Mouse (Mus musculus) intestine, embryonic 15.5 days (tissue): ENCODE measurements at regions not wholly inside any gene's neighbourhood (a gene's known extent, or its start where the extent isn't known, plus 50 kb on each side); places are given as distances from the start of the nearest gene placed in this dataset.

Experiments used
- ATAC-seq: fragments of 200-750 bp; cut with Nextera tagmentation; 2 replicates; pipeline ENCODE4 v1.8.0; 2017; ENCODE audit warnings: moderate TSS enrichment, moderate library complexity
- H3K27ac ChIP-seq: fragments of 300-500 bp; sonication (generic); 2 replicates; pipeline ENCODE4 v1.5.1; 2015; ENCODE audit warnings: mild to moderate bottlenecking, inconsistent platforms
- H3K27me3 ChIP-seq: fragments of 300-500 bp; sonication (generic); replicated peaks from 2 replicates; pipeline ENCODE4 v1.6.1; 2015; ENCODE audit warnings: inconsistent platforms
- H3K36me3 ChIP-seq: fragments of 300-500 bp; sonication (generic); 2 replicates; pipeline ENCODE4 v1.6.1; 2015; ENCODE audit warnings: inconsistent platforms
- H3K4me1 ChIP-seq: fragments of 300-500 bp; sonication (generic); replicated peaks from 2 replicates; pipeline ENCODE4 v1.6.1; 2015; ENCODE audit warnings: inconsistent platforms
- H3K4me2 ChIP-seq: fragments of 300-500 bp; sonication (generic); replicated peaks from 2 replicates; pipeline ENCODE4 v1.6.1; 2015; ENCODE audit warnings: mild to moderate bottlenecking, inconsistent platforms
- H3K4me3 ChIP-seq: fragments of 300-500 bp; sonication (generic); replicated peaks from 2 replicates; pipeline ENCODE4 v1.5.1; 2015; ENCODE audit warnings: inconsistent platforms
- H3K9ac ChIP-seq: fragments of 300-500 bp; sonication (generic); 2 replicates; pipeline ENCODE4 v1.6.1; 2015; ENCODE audit warnings: inconsistent platforms
- H3K9me3 ChIP-seq: fragments of 300-500 bp; sonication (generic); 2 replicates; pipeline ENCODE4 v1.6.1; 2016; ENCODE audit warnings: inconsistent platforms
- WGBS: fragments of 180-500 bp; shearing (Covaris S2); methylation state at CpG from one replicate; pipeline ENCODE4 v1.1.7; 2015; 5-methylcytosine and 5-hydroxymethylcytosine counted together

DNA sequence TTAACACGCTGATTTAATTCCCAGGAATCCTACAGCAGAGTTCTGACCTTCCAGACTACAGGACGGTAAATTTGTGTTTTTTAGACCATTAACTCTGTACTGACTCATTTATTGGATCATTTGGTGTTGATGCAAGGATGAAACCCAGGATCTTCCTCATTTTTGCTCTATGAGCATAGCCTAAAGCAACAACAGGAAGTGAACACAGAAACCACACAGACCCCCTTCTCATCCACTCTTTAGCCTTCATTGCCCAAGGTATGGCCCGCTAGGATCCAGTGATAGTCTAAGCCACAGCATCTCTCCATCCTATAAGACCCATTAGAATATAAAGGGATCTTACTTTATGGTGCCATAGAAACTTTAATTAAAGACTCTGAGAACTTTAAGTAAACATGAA, 56.5 kb upstream of the Grin2b start:
- H3K4me1 ChIP-seq = no peaks in the 10 kb centered on the region
- H3K27me3 ChIP-seq = no peaks in the 10 kb centered on the region
- no peak for ATAC-seq
- 80% methylated on average over 3 of the region's 3 CpGs for WGBS
- no peak overlapping the region for H3K27ac ChIP-seq
- no peak overlapping the region for H3K9ac ChIP-seq
- no peak overlapping the region for H3K4me2 ChIP-seq
- H3K9me3 ChIP-seq = no peaks in the 10 kb centered on the region
- no peak overlapping the region for H3K4me3 ChIP-seq
- H3K36me3 ChIP-seq = no peaks in the 10 kb centered on the region

DNA sequence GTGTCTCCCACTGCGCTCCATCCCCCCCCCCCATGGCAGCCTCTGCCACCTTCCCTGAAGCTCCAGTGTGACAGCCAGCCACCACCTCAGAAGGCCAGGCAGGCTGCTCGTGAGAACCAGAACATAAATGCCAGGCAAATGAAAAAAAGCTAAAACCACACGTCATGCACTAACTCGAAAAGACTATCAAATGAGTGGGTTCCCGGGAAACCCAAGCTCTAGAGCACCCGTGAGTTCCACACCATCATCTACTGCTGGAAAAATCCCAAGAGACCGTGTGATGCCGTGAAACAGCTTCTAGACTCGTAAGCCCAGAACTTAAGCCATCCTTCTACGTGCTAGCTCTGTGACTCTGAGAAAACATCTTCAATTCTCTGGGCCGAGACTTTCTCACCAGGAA, 62.2 kb upstream of the Grin2b start:
- no peak overlapping the region for H3K27ac ChIP-seq
- no peaks in the 10 kb centered on the region for H3K27me3 ChIP-seq
- no peak for ATAC-seq
- H3K9ac ChIP-seq = no peak overlapping the region
- no peak overlapping the region for H3K4me3 ChIP-seq
- H3K4me1 ChIP-seq = no peaks in the 10 kb centered on the region
- no peaks in the 10 kb centered on the region for H3K9me3 ChIP-seq
- WGBS = 85% methylated on average over 11 of the region's 11 CpGs
- no peak overlapping the region for H3K4me2 ChIP-seq
- no peaks in the 10 kb centered on the region for H3K36me3 ChIP-seq

- no peaks in the 10 kb centered on the region for H3K27me3 ChIP-seq
- no peaks in the 10 kb centered on the region for H3K36me3 ChIP-seq
- H3K9me3 ChIP-seq = no peaks in the 10 kb centered on the region
- H3K4me1 ChIP-seq = no peaks in the 10 kb centered on the region
- H3K27ac ChIP-seq = no peak overlapping the region
- H3K9ac ChIP-seq = no peak overlapping the region
- WGBS = 48% methylated on average over 5 of the region's 5 CpGs
- H3K4me2 ChIP-seq = no peak overlapping the region
- H3K4me3 ChIP-seq = no peak overlapping the region
- ATAC-seq = no peak
These were observed 65.7 kb upstream of the Grin2b start for GRCm38 (mm10) chr6:136238989-136239388.

DNA sequence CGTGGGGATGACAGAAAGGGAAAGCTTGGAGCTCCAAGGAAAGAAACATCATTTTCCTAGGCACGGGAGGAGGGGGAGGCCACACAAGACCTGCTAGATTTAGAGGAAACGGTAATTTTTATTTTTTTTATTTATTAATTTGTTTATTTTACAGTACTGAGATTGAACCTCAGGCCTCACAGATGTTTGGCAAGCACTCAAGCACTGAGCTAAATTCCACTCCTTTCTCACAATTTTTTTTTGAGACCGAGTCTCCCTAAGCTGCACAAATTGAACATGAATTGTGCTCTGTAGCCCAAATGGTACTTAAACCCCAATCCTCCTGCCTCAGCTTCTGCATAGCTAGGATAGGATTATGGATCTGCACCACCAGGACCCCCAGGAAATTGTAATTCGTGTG, 66.1 kb upstream of the Grin2b start:
- Histone ChIP-seq H3K9me3 (no peaks in the 10 kb centered on the region), H3K27ac (no peak overlapping the region), H3K4me3 (no peak overlapping the region), H3K9ac (no peak overlapping the region), H3K4me2 (no peak overlapping the region), H3K27me3 (no peaks in the 10 kb centered on the region), H3K4me1 (no peaks in the 10 kb centered on the region), H3K36me3 (no peaks in the 10 kb centered on the region)
- no peak for ATAC-seq
- 49% methylated on average over 5 of the region's 5 CpGs for WGBS

GRCm38 (mm10) chr6:136241574-136242311, 68.4 kb upstream of the Grin2b start:
- no peaks in the 10 kb centered on the region for H3K4me1 ChIP-seq
- H3K9me3 ChIP-seq = no peaks in the 10 kb centered on the region
- no peak overlapping the region for H3K9ac ChIP-seq
- no peaks in the 10 kb centered on the region for H3K27me3 ChIP-seq
- 58% methylated on average over 10 of the region's 10 CpGs for WGBS
- no peak overlapping the region for H3K4me2 ChIP-seq
- no peak overlapping the region for H3K4me3 ChIP-seq
- ATAC-seq = no peak
- no peaks in the 10 kb centered on the region for H3K36me3 ChIP-seq
- H3K27ac ChIP-seq = no peak overlapping the region

DNA sequence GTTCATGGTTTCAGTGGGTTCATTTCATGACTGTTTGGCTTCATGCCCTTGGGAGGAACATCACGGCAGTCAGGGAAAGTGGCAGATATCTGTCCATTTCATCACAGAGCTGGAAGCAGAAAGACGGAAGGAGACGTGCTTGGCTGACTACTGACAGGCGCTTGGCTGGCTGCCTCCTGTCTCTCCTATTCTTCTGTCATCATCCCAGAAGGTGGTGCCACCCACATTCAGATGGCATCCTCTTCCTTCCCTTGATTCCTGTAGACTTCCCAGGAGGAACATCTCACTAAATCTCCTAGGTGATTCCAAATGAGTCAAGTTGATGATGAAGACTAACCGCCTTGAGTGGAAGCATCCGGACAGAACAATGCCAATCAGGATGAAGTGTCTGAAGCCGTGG, 71.6 kb upstream of the Grin2b start:
- no peak overlapping the region for H3K4me2 ChIP-seq
- H3K36me3 ChIP-seq = no peaks in the 10 kb centered on the region
- no peak overlapping the region for H3K27ac ChIP-seq
- H3K4me3 ChIP-seq = no peak overlapping the region
- H3K27me3 ChIP-seq = no peaks in the 10 kb centered on the region
- no peak overlapping the region for H3K9ac ChIP-seq
- ATAC-seq = no peak
- WGBS = 93% methylated on average over 7 of the region's 7 CpGs
- no peaks in the 10 kb centered on the region for H3K4me1 ChIP-seq
- no peaks in the 10 kb centered on the region for H3K9me3 ChIP-seq

DNA sequence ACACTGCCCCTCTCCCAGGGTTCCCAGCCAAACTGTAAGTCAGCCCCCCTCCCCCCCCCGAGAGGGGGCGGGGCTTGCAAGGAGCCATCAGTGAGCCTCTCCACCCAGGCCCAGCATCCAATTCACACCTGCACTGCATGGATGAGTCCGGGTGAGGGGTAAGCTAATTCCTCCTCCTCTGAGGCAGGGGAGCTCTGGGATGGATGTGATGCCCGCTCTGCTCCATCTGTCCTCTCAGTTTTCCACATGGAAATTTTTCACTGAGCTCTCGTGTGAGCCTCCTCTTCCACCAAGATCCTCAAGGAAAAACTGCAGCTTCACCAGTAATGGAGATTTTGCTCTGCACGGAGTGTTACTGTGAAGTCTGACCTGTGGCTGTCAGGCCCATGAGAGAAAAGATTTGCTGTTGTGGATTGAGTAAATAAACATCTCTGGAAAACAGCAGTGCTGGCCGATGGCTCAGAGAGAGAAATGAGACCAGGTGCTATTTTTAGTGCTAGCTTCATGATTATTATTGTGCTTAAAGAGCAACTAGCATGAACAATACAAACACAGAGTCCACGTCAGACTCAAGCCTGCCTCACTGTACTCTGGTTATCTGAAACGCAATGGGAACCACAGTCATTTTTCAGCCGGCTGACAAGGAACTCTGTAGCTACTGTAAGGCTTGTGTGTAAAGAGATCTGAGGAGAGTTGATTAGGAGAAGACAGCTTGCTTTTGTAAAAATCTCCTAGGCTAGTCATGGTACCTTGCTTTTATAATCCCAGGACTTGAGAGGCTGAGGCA, 71.4 kb upstream of the Gm8994 start:
- Histone ChIP-seq H3K27ac (no peak overlapping the region), H3K4me3 (no peak overlapping the region), H3K9ac (no peak overlapping the region), H3K9me3 (no peaks in the 10 kb centered on the region), H3K27me3 (no peaks in the 10 kb centered on the region), H3K4me1 (no peaks in the 10 kb centered on the region), H3K4me2 (no peak overlapping the region), H3K36me3 (no peaks in the 10 kb centered on the region)
- ATAC-seq = no peak
- WGBS = 34% methylated on average over 10 of the region's 10 CpGs

DNA sequence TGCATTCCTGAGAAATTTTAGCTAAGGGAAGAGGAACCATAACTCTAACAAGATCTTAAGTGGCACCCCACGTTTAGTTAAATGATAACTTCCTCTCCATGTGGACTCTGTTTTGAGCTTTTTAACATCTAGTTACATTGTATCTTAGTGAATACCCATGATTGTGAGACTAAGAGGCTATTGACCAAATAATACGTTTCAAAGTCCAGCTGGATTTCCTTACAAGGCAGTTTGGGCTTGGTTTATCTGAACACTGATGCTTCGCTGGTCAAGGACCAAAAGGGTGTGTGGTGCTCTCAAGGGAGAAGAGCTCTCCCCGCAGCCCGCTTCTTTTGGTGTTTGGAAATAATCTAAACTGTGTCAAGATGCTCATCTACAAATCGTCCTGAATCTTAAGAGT, 51.6 kb upstream of the Gm8994 start:
- ATAC-seq = peak; percentile 62
- H3K27ac ChIP-seq = no peak overlapping the region
- WGBS = 58% methylated on average over 6 of the region's 6 CpGs
- H3K4me1 ChIP-seq = 0 out of 2 replicates have a peak, but pooled peaks cover 2% of the 10 kb centered on the region
- no peaks in the 10 kb centered on the region for H3K36me3 ChIP-seq
- H3K9me3 ChIP-seq = no peaks in the 10 kb centered on the region
- no peak overlapping the region for H3K9ac ChIP-seq
- H3K27me3 ChIP-seq = no peaks in the 10 kb centered on the region
- H3K4me3 ChIP-seq = no peak overlapping the region
- H3K4me2 ChIP-seq = no peak overlapping the region

GRCm38 (mm10) chr6:136276771-136277170, 50.6 kb upstream of the Gm8994 start:
- 0 out of 2 replicates have a peak, but pooled peaks cover 2% of the 10 kb centered on the region for H3K4me1 ChIP-seq
- H3K4me3 ChIP-seq = no peak overlapping the region
- H3K9me3 ChIP-seq = no peaks in the 10 kb centered on the region
- WGBS = 71% methylated on average over 2 of the region's 2 CpGs
- H3K27ac ChIP-seq = no peak overlapping the region
- H3K9ac ChIP-seq = no peak overlapping the region
- no peak overlapping the region for H3K4me2 ChIP-seq
- H3K27me3 ChIP-seq = no peaks in the 10 kb centered on the region
- H3K36me3 ChIP-seq = no peaks in the 10 kb centered on the region
- no peak for ATAC-seq
